Mouse (Mus musculus): ENCODE results near the gene St7. TPM values are rescaled to one million over a fixed set of nuclear protein-coding genes. Genes with fewer than 3 reads are reported as not detected.

Gene St7
- polyA plus RNA-seq, 1 experiment from 2014 or later: 25.0 TPM

DNA sequence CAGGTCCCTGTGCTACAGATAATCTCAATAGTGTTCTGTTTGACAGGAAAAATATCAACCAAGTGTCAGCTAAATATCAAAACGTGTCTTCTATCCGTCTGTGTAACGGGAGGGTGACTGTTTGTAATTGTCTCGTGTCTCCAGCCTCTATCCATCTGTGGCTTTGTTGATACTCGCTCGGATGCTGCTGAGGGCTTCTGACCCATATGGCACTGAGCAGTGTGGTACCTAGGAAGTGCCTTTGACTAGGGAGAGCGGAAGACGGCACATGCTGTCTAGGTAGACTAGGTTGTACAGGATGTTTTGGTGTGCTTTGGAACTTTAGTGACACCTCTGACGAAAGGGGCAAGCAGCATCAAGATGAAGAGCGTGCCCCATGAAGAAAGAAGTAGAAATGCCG, 235.0 kb downstream of the St7 start:
- ATAC-seq (ENCODE audit: low read depth): no peak
- H3K9me3 ChIP-seq (ENCODE audit: control insufficient read depth, low read length): no peaks in the 10 kb centered on the region
- no peaks in the 10 kb centered on the region for H3K27me3 ChIP-seq (replicated peaks; ENCODE audit: control insufficient read depth, insufficient read depth, low read length)
- no peak overlapping the region for H3K27ac ChIP-seq (replicated peaks; ENCODE audit: low read depth, low read length)
- DNase-seq (ENCODE audit: low spot score): no peak
- peaks cover 16% of the 10 kb centered on the region for H3K4me1 ChIP-seq (ENCODE audit: control insufficient read depth, insufficient read depth, low read length)
- WGBS: 61% methylated on average over 11 of the region's 11 CpGs
- no peaks in the 10 kb centered on the region for H3K36me3 ChIP-seq (ENCODE audit: control insufficient read depth, insufficient read depth, low read length)
- no peak overlapping the region for H3K4me3 ChIP-seq (ENCODE audit: low read depth, low read length)
- H3K4me2 ChIP-seq (ENCODE audit: low read depth, low read length): no peak overlapping the region
- no peak overlapping the region for H3K9ac ChIP-seq (ENCODE audit: low read depth, low read length)

DNA sequence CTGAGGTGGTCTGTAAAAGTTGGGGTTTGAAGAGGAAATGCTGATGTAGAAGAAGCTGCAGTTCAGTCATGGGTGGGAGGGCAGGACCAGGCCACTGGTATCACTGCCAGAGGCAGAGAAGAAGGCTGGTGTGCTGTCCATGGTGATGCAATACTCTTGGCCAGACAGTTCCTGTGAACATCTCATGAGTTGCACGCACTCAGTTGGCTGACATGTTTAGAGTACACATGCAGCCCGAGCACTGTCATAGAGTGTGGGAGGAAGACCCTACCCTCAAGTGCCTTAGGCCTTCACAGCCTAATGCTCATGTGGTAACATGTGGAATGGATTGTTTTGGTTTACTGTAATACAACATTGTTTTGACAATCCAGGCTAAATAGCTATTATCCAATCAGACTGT, 238.5 kb downstream of the St7 start:
- H3K4me1 ChIP-seq (ENCODE audit: control insufficient read depth, insufficient read depth, low read length): peaks cover 13% of the 10 kb centered on the region
- no peaks in the 10 kb centered on the region for H3K9me3 ChIP-seq (ENCODE audit: control insufficient read depth, low read length)
- H3K9ac ChIP-seq (ENCODE audit: low read depth, low read length): no peak overlapping the region
- WGBS: 47% methylated on average over 2 of the region's 2 CpGs
- peak; percentile 37 for DNase-seq (ENCODE audit: low spot score)
- no peaks in the 10 kb centered on the region for H3K27me3 ChIP-seq (replicated peaks; ENCODE audit: control insufficient read depth, insufficient read depth, low read length)
- no peak overlapping the region for H3K4me3 ChIP-seq (ENCODE audit: low read depth, low read length)
- H3K4me2 ChIP-seq (ENCODE audit: low read depth, low read length): no peak overlapping the region
- peaks cover 9% of the 10 kb centered on the region; the same call in 1 of the 2 replicates for H3K36me3 ChIP-seq (ENCODE audit: control insufficient read depth, insufficient read depth, low read length)
- ATAC-seq (ENCODE audit: low read depth): peak; percentile 50; the same call in 1 of the 2 replicates
- no peak overlapping the region for H3K27ac ChIP-seq (replicated peaks; ENCODE audit: low read depth, low read length)

DNA sequence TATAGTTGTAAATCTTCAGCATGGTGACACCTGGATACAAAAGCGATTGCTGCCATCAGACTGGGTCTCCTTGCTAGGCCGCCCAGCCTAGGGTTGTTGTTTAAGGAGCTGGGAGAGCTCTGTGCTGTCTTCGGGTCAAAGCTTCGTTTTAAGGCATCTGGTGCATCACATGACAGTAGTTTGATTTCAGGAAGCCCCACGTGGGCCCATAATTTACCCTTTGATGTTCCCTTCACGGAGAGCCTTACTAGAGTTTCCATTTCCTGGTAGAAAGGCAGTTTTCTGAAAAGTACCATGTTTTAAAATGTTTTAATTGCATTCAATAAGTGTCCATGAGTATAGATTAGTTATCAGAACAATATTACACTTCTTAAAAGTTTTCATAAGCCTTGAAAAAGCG, 239.1 kb downstream of the St7 start:
- Histone ChIP-seq H3K27me3 (replicated peaks; ENCODE audit: control insufficient read depth, insufficient read depth, low read length) (no peaks in the 10 kb centered on the region), H3K36me3 (ENCODE audit: control insufficient read depth, insufficient read depth, low read length) (peaks cover 9% of the 10 kb centered on the region; the same call in 1 of the 2 replicates), H3K4me1 (ENCODE audit: control insufficient read depth, insufficient read depth, low read length) (peaks cover 13% of the 10 kb centered on the region), H3K4me3 (ENCODE audit: low read depth, low read length) (no peak overlapping the region), H3K27ac (replicated peaks; ENCODE audit: low read depth, low read length) (no peak overlapping the region), H3K4me2 (ENCODE audit: low read depth, low read length) (no peak overlapping the region), H3K9me3 (ENCODE audit: control insufficient read depth, low read length) (no peaks in the 10 kb centered on the region), H3K9ac (ENCODE audit: low read depth, low read length) (no peak overlapping the region)
- no peak for DNase-seq (ENCODE audit: low spot score)
- 68% methylated on average over 7 of the region's 7 CpGs for WGBS
- no peak for ATAC-seq (ENCODE audit: low read depth)

DNA sequence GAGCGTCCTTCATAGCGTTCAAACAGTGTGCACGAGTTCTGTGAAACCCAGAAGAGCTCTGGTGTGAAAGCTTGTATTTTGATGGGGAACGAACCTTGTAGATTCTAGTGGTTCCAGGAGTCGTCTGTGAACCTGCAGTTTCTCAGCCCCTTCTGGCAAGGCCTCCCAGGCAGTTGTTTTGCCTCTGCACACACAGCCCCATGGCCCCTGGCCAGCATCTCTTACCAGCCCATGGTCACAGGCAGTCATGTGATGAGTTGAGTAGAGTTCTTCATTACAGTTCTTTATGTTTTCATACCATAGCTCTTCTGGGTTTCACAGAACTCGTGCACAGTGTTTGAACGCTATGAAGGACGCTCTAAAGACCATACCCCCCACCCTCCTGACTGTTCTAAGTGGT, 240.1 kb downstream of the St7 start:
- DNase-seq (ENCODE audit: low spot score): no peak
- H3K4me1 ChIP-seq (ENCODE audit: control insufficient read depth, insufficient read depth, low read length): peaks cover 8% of the 10 kb centered on the region; the same call in 1 of the 2 replicates
- H3K27ac ChIP-seq (replicated peaks; ENCODE audit: low read depth, low read length): no peak overlapping the region
- no peak for ATAC-seq (ENCODE audit: low read depth)
- no peak overlapping the region for H3K4me2 ChIP-seq (ENCODE audit: low read depth, low read length)
- no peaks in the 10 kb centered on the region for H3K9me3 ChIP-seq (ENCODE audit: control insufficient read depth, low read length)
- H3K4me3 ChIP-seq (ENCODE audit: low read depth, low read length): no peak overlapping the region
- H3K36me3 ChIP-seq (ENCODE audit: control insufficient read depth, insufficient read depth, low read length): peaks cover 9% of the 10 kb centered on the region; the same call in 1 of the 2 replicates
- H3K9ac ChIP-seq (ENCODE audit: low read depth, low read length): no peak overlapping the region
- H3K27me3 ChIP-seq (replicated peaks; ENCODE audit: control insufficient read depth, insufficient read depth, low read length): no peaks in the 10 kb centered on the region
- WGBS: 86% methylated on average over 8 of the region's 8 CpGs

DNA sequence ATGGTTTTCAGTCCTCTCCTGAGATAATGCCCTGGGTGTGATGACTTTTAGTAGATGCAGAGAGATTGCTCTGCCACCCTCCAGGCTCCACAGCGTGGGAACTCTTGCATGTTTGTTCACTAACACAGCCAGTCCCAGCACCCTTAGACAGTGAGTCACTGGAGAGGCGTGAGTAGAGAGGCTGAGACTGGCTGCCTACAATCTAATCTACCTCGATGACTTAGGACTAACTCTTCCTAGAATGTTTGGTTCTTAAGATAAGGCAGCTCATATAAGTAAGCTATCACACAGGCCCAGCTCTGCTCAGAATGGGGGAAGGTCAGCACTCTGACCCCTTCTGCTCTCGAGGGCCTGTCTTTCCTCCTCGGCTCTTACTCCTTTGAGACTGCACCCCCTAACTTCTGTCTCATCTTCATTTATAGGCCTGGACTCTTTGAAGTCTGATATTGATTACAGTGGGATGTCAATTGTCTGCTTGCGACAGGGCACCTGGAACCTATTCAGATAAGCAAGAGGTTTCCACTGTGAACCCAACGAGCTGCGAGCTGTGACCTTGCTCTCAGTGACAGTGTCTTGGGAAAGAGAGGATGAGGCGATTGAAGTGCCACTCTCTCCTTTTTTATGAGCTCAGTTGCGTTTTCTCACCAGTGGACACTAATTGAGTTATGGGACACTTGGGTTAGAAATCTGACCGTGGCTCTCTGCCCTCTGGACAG, 246.1 kb downstream of the St7 start:
- WGBS: 61% methylated on average over 11 of the region's 11 CpGs
- Histone ChIP-seq H3K4me2 (ENCODE audit: low read depth, low read length) (no peak overlapping the region), H3K9ac (ENCODE audit: low read depth, low read length) (no peak overlapping the region), H3K27me3 (replicated peaks; ENCODE audit: control insufficient read depth, insufficient read depth, low read length) (no peaks in the 10 kb centered on the region), H3K27ac (replicated peaks; ENCODE audit: low read depth, low read length) (no peak overlapping the region), H3K4me1 (ENCODE audit: control insufficient read depth, insufficient read depth, low read length) (no peaks in the 10 kb centered on the region), H3K9me3 (ENCODE audit: control insufficient read depth, low read length) (no peaks in the 10 kb centered on the region), H3K36me3 (ENCODE audit: control insufficient read depth, insufficient read depth, low read length) (peaks cover 13% of the 10 kb centered on the region; the same call in 1 of the 2 replicates), H3K4me3 (ENCODE audit: low read depth, low read length) (no peak overlapping the region)
- no peak for ATAC-seq (ENCODE audit: low read depth)
- DNase-seq (ENCODE audit: low spot score): no peak

DNA sequence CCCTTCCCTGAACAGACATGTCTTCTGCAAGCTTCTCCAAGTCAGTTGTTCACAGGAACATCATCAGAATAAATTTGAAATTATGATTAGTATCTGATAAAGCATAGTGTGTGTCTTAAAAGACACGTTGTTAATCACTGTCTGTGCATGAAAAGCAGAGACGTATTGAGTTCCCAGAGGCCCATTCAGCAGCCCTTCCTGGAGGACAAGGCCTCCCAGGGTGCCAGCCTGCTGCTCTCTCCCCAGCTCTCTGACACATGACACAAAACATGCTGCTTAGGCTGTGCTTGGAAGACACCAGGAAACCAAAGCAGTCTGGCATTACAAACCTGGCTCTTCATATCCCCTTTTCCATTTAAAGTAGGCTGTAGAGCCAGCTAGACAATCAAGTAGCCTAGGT, 249.2 kb downstream of the St7 start:
- DNase-seq (ENCODE audit: low spot score) (no peak), ATAC-seq (ENCODE audit: low read depth) (no peak)
- Histone ChIP-seq H3K27me3 (replicated peaks; ENCODE audit: control insufficient read depth, insufficient read depth, low read length) (no peaks in the 10 kb centered on the region), H3K4me1 (ENCODE audit: control insufficient read depth, insufficient read depth, low read length) (no peaks in the 10 kb centered on the region), H3K27ac (replicated peaks; ENCODE audit: low read depth, low read length) (no peak overlapping the region), H3K9me3 (ENCODE audit: control insufficient read depth, low read length) (no peaks in the 10 kb centered on the region), H3K9ac (ENCODE audit: low read depth, low read length) (no peak overlapping the region), H3K4me3 (ENCODE audit: low read depth, low read length) (no peak overlapping the region), H3K4me2 (ENCODE audit: low read depth, low read length) (no peak overlapping the region), H3K36me3 (ENCODE audit: control insufficient read depth, insufficient read depth, low read length) (0 out of 2 replicates have a peak, but pooled peaks cover 4% of the 10 kb centered on the region)
- 34% methylated on average over 2 of the region's 2 CpGs for WGBS

DNA sequence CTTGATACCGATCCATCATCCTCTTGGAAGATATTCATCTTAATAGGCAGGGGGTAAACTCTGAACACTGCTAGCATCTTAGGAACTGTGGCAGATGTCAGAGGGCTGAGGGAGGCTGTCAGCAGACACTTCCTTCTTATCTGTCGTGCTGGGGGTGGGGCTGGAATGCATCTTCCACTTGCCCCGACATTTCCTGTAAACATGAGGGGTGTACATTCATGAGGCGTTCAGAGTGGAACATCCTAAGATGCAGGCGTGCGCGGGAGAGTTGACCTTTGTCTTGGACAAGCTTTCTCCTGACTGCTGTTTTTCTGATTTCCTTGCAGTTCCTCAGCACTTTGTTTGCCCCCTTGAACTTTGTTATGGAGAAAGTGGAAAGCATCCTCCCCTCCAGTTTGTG, 249.6 kb downstream of the St7 start:
- Histone ChIP-seq H3K4me3 (ENCODE audit: low read depth, low read length) (no peak overlapping the region), H3K4me1 (ENCODE audit: control insufficient read depth, insufficient read depth, low read length) (no peaks in the 10 kb centered on the region), H3K27ac (replicated peaks; ENCODE audit: low read depth, low read length) (no peak overlapping the region), H3K4me2 (ENCODE audit: low read depth, low read length) (no peak overlapping the region), H3K9me3 (ENCODE audit: control insufficient read depth, low read length) (no peaks in the 10 kb centered on the region), H3K9ac (ENCODE audit: low read depth, low read length) (no peak overlapping the region), H3K27me3 (replicated peaks; ENCODE audit: control insufficient read depth, insufficient read depth, low read length) (no peaks in the 10 kb centered on the region), H3K36me3 (ENCODE audit: control insufficient read depth, insufficient read depth, low read length) (0 out of 2 replicates have a peak, but pooled peaks cover 4% of the 10 kb centered on the region)
- ATAC-seq (ENCODE audit: low read depth): no peak
- DNase-seq (ENCODE audit: low spot score): no peak
- 57% methylated on average over 7 of the region's 7 CpGs for WGBS

DNA sequence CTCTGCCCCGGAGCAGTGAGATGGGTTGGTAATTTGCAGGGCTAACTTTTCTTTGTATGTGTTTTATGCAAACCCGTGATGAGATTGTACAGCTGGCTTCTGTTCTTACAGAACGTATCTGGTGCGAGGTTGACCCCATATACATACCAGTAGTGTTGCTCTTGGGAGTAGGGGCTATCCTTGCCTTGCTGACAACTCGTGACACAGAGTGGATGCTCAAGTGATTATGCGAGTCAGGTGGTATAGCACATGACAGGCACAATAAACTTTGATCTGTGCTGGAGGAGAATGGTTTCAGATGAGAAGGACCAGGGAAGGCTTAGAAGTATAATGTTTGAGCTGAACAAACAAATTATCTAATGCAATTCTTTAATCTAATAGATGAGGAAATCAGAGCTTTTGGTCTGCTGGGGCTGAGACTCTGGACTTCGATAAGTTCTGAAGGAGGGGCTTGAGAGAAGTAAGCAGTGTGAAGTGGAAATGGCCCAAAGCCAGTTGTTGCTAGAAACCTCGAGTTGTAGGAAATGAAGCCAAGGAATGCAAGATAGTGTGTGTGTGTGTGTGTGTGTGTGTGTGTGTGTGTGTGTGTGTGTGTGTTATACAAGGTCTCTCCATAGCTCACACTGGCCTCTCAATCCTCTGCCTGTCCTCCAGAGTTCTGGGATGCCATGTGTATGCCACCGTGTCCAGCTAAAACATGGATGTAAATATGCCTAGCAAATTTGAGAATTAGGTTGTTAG, 251.3 kb downstream of the St7 start:
- H3K36me3 ChIP-seq (ENCODE audit: control insufficient read depth, insufficient read depth, low read length): 0 out of 2 replicates have a peak, but pooled peaks cover 4% of the 10 kb centered on the region
- 64% methylated on average over 9 of the region's 9 CpGs for WGBS
- H3K4me3 ChIP-seq (ENCODE audit: low read depth, low read length): no peak overlapping the region
- H3K4me1 ChIP-seq (ENCODE audit: control insufficient read depth, insufficient read depth, low read length): no peaks in the 10 kb centered on the region
- no peaks in the 10 kb centered on the region for H3K27me3 ChIP-seq (replicated peaks; ENCODE audit: control insufficient read depth, insufficient read depth, low read length)
- peak; percentile 33; the same call in 1 of the 2 replicates for ATAC-seq (ENCODE audit: low read depth)
- H3K9ac ChIP-seq (ENCODE audit: low read depth, low read length): no peak overlapping the region
- no peak overlapping the region for H3K27ac ChIP-seq (replicated peaks; ENCODE audit: low read depth, low read length)
- peak; percentile 58 for DNase-seq (ENCODE audit: low spot score)
- H3K4me2 ChIP-seq (ENCODE audit: low read depth, low read length): no peak overlapping the region
- H3K9me3 ChIP-seq (ENCODE audit: control insufficient read depth, low read length): no peaks in the 10 kb centered on the region

All from embryonic facial prominence, embryonic 14.5 days (tissue).